Mouse (Mus musculus): Measurements from ENCODE around the gene Pakap. TPM values are rescaled to one million over a fixed set of nuclear protein-coding genes. Genes with fewer than 3 reads are reported as not detected.
A peak's percentile ranks its signal among the peaks of the same experiment; 100 is the strongest.

Pakap gene
- polyA plus RNA-seq, 1 experiment = 7.1 TPM

DNA sequence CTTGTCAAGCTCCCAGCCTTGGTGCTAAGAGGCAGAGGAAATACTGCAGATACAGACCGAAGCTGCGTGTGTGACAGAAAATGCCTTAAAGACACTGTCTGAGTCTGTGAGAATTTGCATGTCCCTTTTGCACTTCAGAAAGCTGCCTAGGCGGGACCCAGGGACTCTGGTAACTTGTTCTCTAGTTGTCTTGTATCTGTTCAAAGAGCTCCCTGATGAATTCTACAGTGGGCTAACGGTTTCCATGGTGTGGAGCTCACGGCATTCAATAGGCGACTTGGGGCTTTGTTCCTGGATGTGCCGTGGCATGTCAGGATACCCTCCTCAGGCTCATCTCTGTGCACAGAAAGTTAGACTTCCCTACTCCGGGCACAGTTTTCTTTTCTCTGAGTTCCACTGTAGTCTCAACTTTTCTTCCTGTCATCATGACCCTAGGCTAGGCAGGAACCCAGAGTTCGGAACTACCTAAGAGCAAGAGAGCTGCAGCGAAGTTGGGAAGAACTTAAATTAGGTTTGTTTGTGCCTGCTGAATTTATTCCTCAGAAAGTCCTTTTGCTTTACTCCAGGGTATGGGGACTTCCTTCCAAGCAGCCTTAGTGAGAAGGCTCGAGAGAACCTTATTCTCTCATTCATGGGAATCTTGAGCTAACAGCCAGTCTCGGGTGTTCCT is 277.7 kb downstream of the Pakap start:
- peaks cover 84% of the 10 kb centered on the region for H3K79me2 ChIP-seq (ENCODE audit: control insufficient read depth, insufficient read depth)
- no peak for TF ChIP-seq CEBPB (IDR thresholded peaks at IDR 0.05; ENCODE audit: low read depth)
- TF ChIP-seq USF1 (IDR thresholded peaks at IDR 0.05; ENCODE audit: low read depth) = no peak
- no peak for TF ChIP-seq FOSL1 (IDR thresholded peaks at IDR 0.05; ENCODE audit: insufficient read depth, low read length, poor library complexity, severe bottlenecking)
- TF ChIP-seq CTCF (IDR thresholded peaks at IDR 0.05; ENCODE audit: control insufficient read depth, insufficient read depth, insufficient read length) = no peak
- TF ChIP-seq MYOD1 (IDR thresholded peaks at IDR 0.05; ENCODE audit: control insufficient read depth, insufficient read length, low read depth) = no peak
- no peak for TF ChIP-seq MYOG (IDR thresholded peaks at IDR 0.05; ENCODE audit: control insufficient read depth, extremely low read depth, insufficient read length)
- TF ChIP-seq MAX (IDR thresholded peaks at IDR 0.05) = no peak
- peaks cover 57% of the 10 kb centered on the region for H3K79me3 ChIP-seq (ENCODE audit: low read depth)
- peak overlapping the region; percentile 79 for H3ac ChIP-seq (ENCODE audit: control insufficient read depth, insufficient read length, low read depth)
- H3K4me3 ChIP-seq (ENCODE audit: insufficient read depth, poor library complexity, severe bottlenecking) = peak overlapping the region; percentile 44
- no peaks in the 10 kb centered on the region for H3K27me3 ChIP-seq (ENCODE audit: control insufficient read depth, insufficient read depth, insufficient read length)
- peaks cover 15% of the 10 kb centered on the region for H3K36me3 ChIP-seq (ENCODE audit: control insufficient read depth, insufficient read depth)

DNA sequence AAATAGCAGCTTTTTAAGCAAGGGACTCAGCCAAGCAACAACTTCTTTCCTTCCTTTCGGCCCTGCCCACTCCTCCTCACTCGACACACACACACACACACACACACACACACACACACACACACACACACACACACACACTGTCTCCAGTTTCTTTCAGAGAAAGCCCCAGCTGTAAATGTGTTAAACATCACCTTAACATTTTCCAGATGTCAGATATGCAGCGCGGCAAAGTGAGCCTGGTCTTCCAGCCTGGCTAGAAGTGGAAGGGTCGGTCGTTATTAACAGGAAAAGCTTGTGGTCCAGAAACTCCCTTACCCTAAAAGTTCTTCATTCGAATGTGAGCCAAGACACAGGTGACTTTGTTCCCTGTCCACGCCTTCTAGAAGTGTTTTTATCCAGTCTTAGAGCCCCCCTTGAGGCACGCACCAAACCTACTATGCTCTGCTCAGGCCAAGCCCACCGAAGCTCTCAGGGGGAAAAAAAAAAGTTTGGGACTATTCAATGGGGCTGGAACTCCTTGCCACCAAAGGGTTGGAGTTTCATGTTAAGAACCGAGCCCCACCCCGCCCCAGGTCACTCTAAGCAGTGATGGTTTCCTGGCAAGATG is 278.5 kb downstream of the Pakap start:
- no peaks in the 10 kb centered on the region for H3K27me3 ChIP-seq (ENCODE audit: control insufficient read depth, insufficient read depth, insufficient read length)
- no peak overlapping the region for H3ac ChIP-seq (ENCODE audit: control insufficient read depth, insufficient read length, low read depth)
- H3K79me3 ChIP-seq (ENCODE audit: low read depth) = peaks cover 61% of the 10 kb centered on the region
- peaks cover 19% of the 10 kb centered on the region for H3K36me3 ChIP-seq (ENCODE audit: control insufficient read depth, insufficient read depth)
- TF ChIP-seq CEBPB (IDR thresholded peaks at IDR 0.05; ENCODE audit: low read depth) (no peak), CTCF (IDR thresholded peaks at IDR 0.05; ENCODE audit: control insufficient read depth, insufficient read depth, insufficient read length) (no peak), FOSL1 (IDR thresholded peaks at IDR 0.05; ENCODE audit: insufficient read depth, low read length, poor library complexity, severe bottlenecking) (no peak), MAX (IDR thresholded peaks at IDR 0.05) (no peak), MYOD1 (IDR thresholded peaks at IDR 0.05; ENCODE audit: control insufficient read depth, insufficient read length, low read depth) (no peak), MYOG (IDR thresholded peaks at IDR 0.05; ENCODE audit: control insufficient read depth, extremely low read depth, insufficient read length) (no peak), USF1 (IDR thresholded peaks at IDR 0.05; ENCODE audit: low read depth) (no peak)
- peaks cover 84% of the 10 kb centered on the region for H3K79me2 ChIP-seq (ENCODE audit: control insufficient read depth, insufficient read depth)
- peak overlapping the region; percentile 44 for H3K4me3 ChIP-seq (ENCODE audit: insufficient read depth, poor library complexity, severe bottlenecking)

DNA sequence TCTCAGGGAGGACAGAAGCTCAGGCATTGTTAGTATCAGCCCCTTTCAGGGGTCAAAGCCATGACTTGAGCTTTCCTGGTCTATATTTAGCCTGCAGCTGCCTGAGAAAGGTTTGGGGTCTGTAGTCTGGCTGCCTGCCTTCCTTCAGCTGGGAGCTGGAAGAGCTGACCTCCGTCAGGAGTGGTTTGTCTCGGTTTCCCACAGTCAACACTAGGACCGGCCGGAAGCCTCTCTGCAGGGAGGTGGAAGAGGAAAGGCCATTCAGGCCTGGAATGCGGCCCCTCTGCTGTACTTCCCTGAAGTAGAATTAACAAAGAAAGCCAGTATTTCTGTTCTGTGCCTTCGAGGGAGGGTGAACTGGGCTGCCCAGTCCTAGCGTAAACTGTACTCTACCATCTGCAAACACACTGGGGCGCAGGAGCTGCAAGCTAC is 279.0 kb downstream of the Pakap start:
- peaks cover 64% of the 10 kb centered on the region for H3K79me3 ChIP-seq (ENCODE audit: low read depth)
- H3K4me3 ChIP-seq (ENCODE audit: insufficient read depth, poor library complexity, severe bottlenecking) = no peak overlapping the region
- H3ac ChIP-seq (ENCODE audit: control insufficient read depth, insufficient read length, low read depth) = no peak overlapping the region
- TF ChIP-seq CEBPB (IDR thresholded peaks at IDR 0.05; ENCODE audit: low read depth) = no peak
- no peak for TF ChIP-seq MAX (IDR thresholded peaks at IDR 0.05)
- TF ChIP-seq MYOD1 (IDR thresholded peaks at IDR 0.05; ENCODE audit: control insufficient read depth, insufficient read length, low read depth) = no peak
- TF ChIP-seq FOSL1 (IDR thresholded peaks at IDR 0.05; ENCODE audit: insufficient read depth, low read length, poor library complexity, severe bottlenecking) = no peak
- no peak for TF ChIP-seq USF1 (IDR thresholded peaks at IDR 0.05; ENCODE audit: low read depth)
- no peak for TF ChIP-seq MYOG (IDR thresholded peaks at IDR 0.05; ENCODE audit: control insufficient read depth, extremely low read depth, insufficient read length)
- TF ChIP-seq CTCF (IDR thresholded peaks at IDR 0.05; ENCODE audit: control insufficient read depth, insufficient read depth, insufficient read length) = no peak
- peaks cover 84% of the 10 kb centered on the region for H3K79me2 ChIP-seq (ENCODE audit: control insufficient read depth, insufficient read depth)
- H3K36me3 ChIP-seq (ENCODE audit: control insufficient read depth, insufficient read depth) = peaks cover 24% of the 10 kb centered on the region
- no peaks in the 10 kb centered on the region for H3K27me3 ChIP-seq (ENCODE audit: control insufficient read depth, insufficient read depth, insufficient read length)

DNA sequence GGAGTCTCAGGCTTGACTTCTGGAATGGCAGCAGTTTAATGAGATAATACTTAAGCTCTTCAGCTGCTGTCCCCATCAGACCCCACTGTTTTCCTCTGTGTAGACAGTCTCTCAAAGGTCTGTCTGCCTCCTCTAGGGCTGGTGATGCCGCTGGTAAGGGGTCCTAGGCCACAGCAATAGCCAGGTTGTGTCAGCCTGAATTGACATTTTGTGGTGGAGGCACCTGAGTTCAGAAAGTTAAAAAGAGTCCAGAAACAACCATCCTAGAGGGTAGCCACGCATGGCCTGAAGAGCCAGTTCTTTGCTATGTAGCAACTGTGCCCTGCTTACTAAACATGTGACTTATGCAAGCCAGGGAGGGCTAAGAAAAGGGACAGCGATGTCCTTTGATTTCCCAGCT is 279.7 kb downstream of the Pakap start:
- Histone ChIP-seq H3K79me3 (ENCODE audit: low read depth) (peaks cover 70% of the 10 kb centered on the region), H3K27me3 (ENCODE audit: control insufficient read depth, insufficient read depth, insufficient read length) (no peaks in the 10 kb centered on the region), H3ac (ENCODE audit: control insufficient read depth, insufficient read length, low read depth) (no peak overlapping the region), H3K36me3 (ENCODE audit: control insufficient read depth, insufficient read depth) (peaks cover 30% of the 10 kb centered on the region), H3K79me2 (ENCODE audit: control insufficient read depth, insufficient read depth) (peaks cover 87% of the 10 kb centered on the region), H3K4me3 (ENCODE audit: insufficient read depth, poor library complexity, severe bottlenecking) (no peak overlapping the region)
- TF ChIP-seq FOSL1 (IDR thresholded peaks at IDR 0.05; ENCODE audit: insufficient read depth, low read length, poor library complexity, severe bottlenecking) = no peak
- TF ChIP-seq USF1 (IDR thresholded peaks at IDR 0.05; ENCODE audit: low read depth) = no peak
- no peak for TF ChIP-seq CEBPB (IDR thresholded peaks at IDR 0.05; ENCODE audit: low read depth)
- no peak for TF ChIP-seq MAX (IDR thresholded peaks at IDR 0.05)
- TF ChIP-seq MYOG (IDR thresholded peaks at IDR 0.05; ENCODE audit: control insufficient read depth, extremely low read depth, insufficient read length) = no peak
- TF ChIP-seq CTCF (IDR thresholded peaks at IDR 0.05; ENCODE audit: control insufficient read depth, insufficient read depth, insufficient read length) = no peak
- TF ChIP-seq MYOD1 (IDR thresholded peaks at IDR 0.05; ENCODE audit: control insufficient read depth, insufficient read length, low read depth) = no peak

DNA sequence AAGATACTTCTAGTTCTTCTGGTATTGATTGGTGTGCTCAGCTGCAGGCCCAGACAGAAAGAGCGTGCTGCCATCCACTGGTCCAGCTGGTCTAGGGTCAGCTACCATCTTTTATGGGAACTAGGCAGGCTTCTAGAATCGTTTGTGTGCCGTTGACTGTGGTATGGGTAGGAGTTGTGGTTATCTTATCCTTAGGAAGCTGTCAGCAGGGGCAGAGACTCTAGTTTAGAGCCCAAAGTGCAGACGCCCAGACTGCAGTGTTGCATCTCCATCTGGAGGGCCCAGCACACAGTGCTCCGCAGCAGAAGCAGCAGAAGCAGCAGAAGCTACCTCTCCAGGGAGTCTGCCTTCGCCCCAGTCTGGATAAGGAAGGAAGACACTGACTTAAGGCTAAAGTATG is 281.5 kb downstream of the Pakap start:
- H3K79me2 ChIP-seq (ENCODE audit: control insufficient read depth, insufficient read depth) = peaks cover 97% of the 10 kb centered on the region
- peaks cover 73% of the 10 kb centered on the region for H3K79me3 ChIP-seq (ENCODE audit: low read depth)
- peaks cover 43% of the 10 kb centered on the region for H3K36me3 ChIP-seq (ENCODE audit: control insufficient read depth, insufficient read depth)
- H3ac ChIP-seq (ENCODE audit: control insufficient read depth, insufficient read length, low read depth) = no peak overlapping the region
- no peak overlapping the region for H3K4me3 ChIP-seq (ENCODE audit: insufficient read depth, poor library complexity, severe bottlenecking)
- no peaks in the 10 kb centered on the region for H3K27me3 ChIP-seq (ENCODE audit: control insufficient read depth, insufficient read depth, insufficient read length)
- TF ChIP-seq MAX (IDR thresholded peaks at IDR 0.05) (no peak), CTCF (IDR thresholded peaks at IDR 0.05; ENCODE audit: control insufficient read depth, insufficient read depth, insufficient read length) (no peak), CEBPB (IDR thresholded peaks at IDR 0.05; ENCODE audit: low read depth) (no peak)
